Mouse (Mus musculus) thymus, postnatal 36 days (tissue): ENCODE measurements at regions not wholly inside any gene's neighbourhood (a gene's known extent, or its start where the extent isn't known, plus 50 kb on each side); places are given as distances from the start of the nearest gene placed in this dataset.

Experiments used
- DNase-seq, 2 experiments: peaks; one replicate each; pipeline ENCODE4 v3.0.0; 2022; ENCODE audit warnings: mixed read lengths in 2 of 2

GRCm38 (mm10) chr9:71420064-71420463 lies 65.7 kb downstream of the Polr2m start:
- DNase-seq = no peak

DNA sequence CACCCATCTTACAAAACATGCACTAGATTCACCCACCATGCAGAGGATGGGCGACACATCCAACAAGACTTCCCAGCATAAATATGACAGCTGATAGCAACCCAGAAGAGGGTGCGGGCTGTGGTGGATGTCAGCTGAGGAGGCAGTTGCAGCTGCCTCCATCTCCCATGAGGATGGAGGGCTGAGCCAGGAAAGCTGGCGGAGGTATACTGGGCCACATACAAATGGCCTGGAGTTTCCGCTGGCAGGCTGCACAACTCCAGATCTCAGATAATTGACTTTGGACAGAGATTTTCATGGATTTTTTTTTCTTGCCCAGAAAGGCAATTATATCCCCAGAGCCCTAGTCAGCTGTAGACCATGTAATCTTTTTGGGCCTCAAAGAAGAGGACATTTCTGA lies 67.2 kb downstream of the Polr2m start:
- no peak for DNase-seq

DNA sequence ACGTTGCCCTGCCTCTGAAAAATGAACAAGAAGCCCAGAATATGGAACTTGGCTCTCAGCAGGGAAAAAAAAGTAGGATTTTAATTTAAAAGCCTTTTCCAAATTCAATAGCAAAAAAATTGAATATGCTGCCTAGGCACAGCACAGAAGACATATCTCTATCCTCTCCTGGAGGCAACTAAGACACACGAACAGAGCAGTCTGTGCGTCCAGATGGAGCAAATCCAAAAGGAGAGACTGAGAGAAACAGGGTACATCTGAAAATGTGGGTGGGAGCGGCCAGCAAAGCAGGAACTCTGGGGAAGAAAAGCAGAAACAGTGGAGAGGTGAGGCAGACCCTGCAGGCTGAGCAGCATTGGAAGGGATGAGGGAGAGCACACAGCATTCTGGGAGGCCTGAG lies 68.5 kb downstream of the Polr2m start:
- DNase-seq = no peak

DNA sequence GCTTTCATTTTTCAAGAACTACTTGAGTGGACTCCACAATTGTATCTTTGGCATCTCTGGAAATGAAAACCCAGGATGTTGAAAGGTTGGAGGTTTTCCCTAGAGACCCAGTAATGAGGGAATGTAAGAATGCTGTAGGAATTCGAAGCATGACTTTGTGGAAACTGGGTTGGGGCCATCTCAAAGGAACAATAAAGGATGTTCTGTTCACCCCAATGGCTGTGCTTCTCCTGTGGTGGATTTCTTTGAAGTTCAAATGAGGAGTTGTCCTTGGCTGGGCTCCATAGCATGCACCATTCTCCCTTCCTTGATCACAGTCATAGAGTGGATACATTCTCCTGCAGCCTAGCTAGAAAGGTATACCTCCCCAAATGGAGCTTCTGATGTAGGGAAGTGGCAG lies 74.6 kb downstream of the Polr2m start:
- no peak for DNase-seq

- DNase-seq = no peak
Observed at GRCm38 (mm10) chr9:71409925-71410324, 75.8 kb downstream of the Polr2m start.

DNA sequence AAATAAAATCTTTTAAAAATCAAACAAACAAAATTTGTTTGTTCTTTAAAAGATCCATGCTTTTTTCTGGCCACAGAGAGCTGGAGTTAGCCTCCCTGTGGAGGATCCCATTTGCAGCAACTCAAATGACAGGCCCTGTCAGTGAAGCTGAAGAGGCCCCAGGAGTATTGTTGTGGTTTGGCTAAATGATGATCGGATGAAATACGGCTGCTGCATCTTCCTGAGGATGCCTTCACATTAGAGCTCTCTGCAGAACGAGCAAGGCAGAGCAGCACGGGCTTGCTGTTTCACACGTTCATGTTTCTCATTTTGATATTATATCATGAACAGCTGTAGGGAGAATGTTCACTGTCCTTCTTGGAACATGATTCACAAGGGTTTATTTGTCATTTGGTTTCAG lies 76.8 kb downstream of the Polr2m start:
- no peak for DNase-seq

DNA sequence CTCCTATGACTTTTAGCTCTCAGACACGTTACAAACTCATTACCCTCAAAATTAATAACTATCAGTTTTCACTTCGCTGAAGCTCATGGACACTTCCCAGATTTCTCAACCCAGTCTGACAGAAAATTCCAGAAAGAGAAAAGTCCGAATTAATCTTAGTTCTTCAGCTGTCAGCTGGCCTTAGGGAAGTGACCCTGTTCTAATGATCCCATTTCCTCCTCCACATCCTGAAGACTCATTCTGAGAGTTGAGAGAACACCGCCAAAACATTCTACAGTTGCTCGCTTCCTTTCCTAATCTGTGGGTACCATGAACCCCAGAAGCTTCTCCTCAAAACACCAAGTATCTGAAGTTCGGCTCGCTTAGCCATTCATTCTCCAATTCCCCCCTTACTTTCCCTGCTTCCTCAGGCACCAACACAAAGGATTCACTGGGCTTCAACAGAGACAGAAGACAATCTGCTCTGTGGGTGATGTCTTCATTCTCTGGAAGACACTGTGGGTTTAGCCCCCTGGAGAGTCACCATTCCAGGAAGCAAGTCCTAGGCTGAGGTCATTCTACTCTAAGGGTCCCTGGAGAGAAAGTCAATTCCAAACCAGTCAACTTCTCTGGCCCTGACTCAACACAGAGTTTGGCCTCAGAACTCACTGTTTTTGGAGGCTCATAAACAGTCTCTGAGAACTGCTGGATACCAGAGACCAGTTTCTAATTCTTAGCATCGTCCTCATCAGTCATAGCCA lies 81.2 kb downstream of the Polr2m start:
- DNase-seq = no peak

DNA sequence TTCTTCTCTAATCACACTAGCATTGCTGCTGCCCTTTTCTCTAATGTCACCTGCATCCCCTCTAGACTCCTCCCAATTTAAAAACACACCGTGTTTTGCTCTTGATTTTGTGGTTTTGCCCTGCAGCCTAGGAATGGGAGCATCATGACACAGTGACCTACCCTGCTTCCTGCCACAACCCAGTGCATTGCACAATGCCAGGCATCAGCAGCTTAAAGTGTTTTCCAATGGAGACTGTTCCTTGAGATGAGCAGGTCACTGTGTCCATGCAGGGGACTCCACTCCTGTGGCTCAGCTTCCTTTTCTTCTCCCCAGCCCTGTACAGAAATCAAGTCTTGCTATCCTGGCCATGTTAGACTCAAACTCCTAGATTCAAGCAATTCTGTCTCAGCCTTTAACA lies 84.1 kb downstream of the Polr2m start:
- DNase-seq = no peak

DNA sequence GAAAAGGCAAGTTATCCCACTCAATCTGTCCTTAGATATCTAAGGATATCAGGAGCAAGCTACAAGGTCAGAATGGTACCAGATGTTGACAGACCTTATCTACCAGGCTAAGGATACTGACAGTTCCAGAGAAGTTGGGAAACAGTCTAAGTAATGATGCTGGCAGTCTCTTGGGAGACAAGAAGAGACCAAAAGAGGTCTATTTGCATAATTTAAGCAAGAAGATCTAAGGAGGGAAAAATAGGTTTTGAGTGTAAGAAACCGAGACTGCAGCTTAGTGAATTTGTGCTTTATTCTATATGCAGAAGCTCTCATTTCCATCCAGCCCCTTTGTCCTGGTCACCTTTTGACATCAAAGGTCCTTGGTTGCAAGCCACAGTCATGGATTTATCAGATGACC lies 86.4 kb downstream of the Polr2m start:
- no peak for DNase-seq

DNA sequence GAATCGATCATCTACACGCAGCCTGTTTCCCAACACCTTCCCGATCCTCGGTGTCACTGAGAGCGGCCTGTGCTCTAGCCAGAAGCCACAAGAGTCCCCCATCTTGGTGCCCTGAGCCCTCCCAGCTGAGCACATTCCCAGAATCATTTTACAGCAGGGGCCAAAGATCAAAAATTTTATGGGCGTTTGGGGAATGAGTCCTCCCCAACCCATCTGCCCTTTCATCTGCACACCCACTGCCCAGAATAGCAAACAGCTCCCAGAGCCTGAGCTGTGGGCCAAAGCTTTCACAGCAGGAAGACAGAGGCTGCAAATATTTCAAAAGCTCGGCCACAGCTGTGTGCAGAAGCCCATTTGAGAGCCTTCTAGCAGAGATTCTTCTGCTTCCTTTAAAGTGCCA lies 89.0 kb downstream of the Polr2m start:
- DNase-seq = no peak

- no peak for DNase-seq
Observed at GRCm38 (mm10) chr9:71390221-71390620, 95.5 kb downstream of the Polr2m start.

GRCm38 (mm10) chr9:71387426-71387825 lies 98.3 kb downstream of the Polr2m start:
- no peak for DNase-seq

- no peak for DNase-seq
Observed at GRCm38 (mm10) chr9:71383901-71384300, 101.8 kb downstream of the Polr2m start.

- no peak for DNase-seq
Observed at GRCm38 (mm10) chr9:71379731-71380250, 105.9 kb downstream of the Polr2m start.

GRCm38 (mm10) chr9:71369760-71370159 lies 116.0 kb downstream of the Polr2m start:
- no peak for DNase-seq

DNA sequence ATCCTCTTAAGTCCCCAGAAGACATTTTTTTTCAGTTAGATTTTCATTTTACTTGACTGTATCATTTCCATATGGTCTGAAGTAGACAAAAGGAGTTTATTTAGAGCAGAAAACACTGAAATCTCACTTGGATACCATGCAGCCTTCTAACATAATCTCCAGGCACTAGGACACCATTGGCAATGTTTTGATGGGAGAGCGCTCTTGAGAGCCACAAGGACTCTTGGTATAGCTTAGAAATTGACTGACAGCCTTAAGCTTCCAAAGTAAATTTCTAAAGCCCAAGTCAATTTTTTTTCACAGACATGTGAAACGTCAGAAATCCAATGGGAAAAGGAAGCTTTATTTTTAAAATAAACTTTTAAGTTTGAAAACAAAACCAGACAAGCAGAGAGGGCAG lies 116.5 kb downstream of the Polr2m start:
- DNase-seq = no peak

- no peak for DNase-seq
Observed at GRCm38 (mm10) chr9:71366573-71366972, 119.2 kb downstream of the Polr2m start.

DNA sequence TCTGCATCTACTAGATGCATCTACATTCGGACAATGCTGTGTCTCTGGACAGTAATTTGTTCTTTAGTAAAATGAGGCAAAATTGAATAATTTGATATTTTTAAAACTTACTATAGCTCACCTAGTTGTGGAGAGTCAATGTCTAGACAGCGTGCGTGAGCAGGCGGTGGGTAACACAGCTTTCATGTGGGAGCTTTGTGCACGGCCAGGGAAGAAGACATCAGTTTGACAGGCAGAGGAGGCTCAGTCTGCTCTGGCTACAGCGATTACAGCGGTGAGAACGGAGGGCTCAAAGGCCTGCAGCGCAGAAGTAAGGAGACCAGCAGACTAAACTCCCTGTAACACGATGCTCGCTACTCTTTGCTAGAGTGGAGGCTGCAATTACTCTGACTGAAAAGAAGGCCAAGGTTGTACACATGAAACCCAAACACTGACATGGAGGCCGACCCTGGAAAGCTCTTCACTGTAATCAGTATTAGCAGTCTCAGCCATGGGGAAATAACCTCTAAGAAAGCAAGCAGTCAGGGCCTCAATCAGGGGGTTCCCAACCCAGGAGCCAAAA lies 120.5 kb downstream of the Polr2m start:
- DNase-seq = no peak

DNA sequence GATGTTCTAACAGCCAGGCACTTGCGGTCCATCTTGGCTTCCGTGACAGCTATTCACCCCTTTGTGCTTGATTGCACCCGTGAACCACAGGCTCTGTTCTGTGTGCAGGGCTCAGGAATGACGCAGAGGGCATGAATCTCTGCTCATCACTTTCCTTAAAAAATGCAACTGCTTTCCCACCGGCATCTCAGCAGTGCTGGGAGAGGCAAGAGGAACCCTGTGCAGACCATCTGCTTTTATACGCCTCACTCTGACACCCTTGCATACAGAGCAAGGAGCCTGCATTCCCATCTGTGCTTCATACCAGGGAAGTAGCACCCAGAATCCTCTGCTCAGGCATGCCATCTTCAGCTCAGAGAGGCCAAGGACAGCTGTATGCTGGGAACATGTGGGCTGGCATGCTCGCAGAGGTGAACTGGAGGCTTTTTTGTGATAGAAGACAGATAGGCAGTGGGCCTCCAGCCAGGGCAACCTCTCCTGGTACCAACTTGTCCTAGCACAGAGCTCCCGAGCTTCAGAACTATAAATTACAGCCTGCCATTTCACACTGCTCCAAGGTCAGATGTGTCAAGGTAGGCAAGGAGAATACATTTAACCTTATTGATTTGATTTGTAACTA lies 121.6 kb downstream of the Polr2m start:
- no peak for DNase-seq

- peak in 1 of 2 experiments; percentile 4 for DNase-seq
Observed at GRCm38 (mm10) chr9:71362401-71362800, 123.3 kb downstream of the Polr2m start.

DNA sequence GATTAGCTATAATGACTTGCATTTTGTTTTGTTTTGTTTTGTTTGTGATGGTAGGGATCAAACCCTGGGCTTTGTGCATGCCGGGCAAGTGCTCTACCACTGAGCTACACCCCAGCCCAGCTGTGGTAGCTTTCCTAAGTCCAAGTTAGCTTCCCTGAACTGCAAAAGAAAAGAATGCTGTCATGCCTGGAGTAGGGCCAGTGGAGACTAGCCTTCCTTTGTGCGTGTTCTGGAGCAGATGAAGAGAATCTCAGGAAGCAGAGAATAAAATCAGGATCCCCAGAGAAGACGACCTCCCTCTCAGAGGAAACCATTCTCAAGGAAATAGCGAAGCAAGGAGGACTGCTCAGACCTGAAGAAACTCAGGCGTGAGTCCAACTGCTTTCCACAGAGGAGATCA lies 123.8 kb downstream of the Polr2m start:
- DNase-seq = no peak

DNA sequence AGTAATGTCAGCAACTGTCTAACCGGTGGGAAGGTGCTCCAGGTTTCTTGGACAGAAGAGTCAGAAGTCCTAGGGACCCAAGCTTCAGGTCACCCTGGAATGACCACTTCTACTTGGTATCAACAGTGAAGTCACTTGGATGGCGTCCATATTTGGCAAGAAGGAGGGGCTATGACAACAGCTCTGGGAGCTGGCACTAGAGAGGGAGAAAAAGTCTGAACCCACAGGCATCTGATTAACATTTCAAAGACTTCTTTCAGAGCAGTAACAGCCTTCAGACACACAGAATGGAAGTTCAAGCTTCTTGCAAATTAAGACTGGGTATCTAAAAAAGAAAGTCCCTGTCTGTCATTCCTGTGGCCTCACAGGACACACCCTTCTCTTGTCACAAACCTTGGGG lies 124.4 kb downstream of the Polr2m start:
- DNase-seq = no peak

GRCm38 (mm10) chr9:71360676-71361075 lies 125.1 kb downstream of the Polr2m start:
- DNase-seq = no peak

DNA sequence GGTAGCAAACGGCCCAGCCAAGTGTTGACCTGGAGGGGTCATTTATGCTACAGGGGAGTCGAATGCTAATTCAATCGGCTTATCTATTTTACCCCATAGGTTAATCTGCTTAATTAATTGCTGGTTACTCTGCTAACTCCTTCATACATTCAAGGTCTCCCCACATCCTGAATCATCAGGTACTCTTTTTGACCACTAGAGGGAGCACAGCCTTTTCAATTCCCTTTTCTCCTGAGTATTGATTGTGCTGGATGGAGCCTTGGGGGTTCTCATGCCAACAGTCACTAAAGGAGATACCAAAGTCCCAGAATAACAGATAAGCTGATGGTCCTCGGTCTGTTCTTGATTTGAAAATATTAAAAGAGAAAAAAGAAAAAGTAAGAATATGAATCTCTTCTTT lies 126.8 kb downstream of the Polr2m start:
- no peak for DNase-seq
